Mouse (Mus musculus): Measurements from ENCODE around the gene Spdl1. TPM values are rescaled to one million over a fixed set of nuclear protein-coding genes. Genes with fewer than 3 reads are reported as not detected.
"Not testable (repeated sequence)": the region's sequence is repeated elsewhere in the genome, so short reads cannot be mapped to it uniquely, and the experiment has no call there.

Gene Spdl1
- total RNA-seq, 2 experiments from 2014 or later = 0.36 to 0.90 TPM

GRCm38 (mm10) chr11:34805026-34805425, 28.4 kb downstream of the Spdl1 start:
- DNase-seq (ENCODE audit: low spot score in 2 of 2) = not testable (repeated sequence)

GRCm38 (mm10) chr11:34798066-34798465, 35.4 kb downstream of the Spdl1 start:
- not testable (repeated sequence) for DNase-seq (ENCODE audit: low spot score in 2 of 2)

GRCm38 (mm10) chr11:34796097-34796496, 37.3 kb downstream of the Spdl1 start:
- peak in 1 of 2 experiments; percentile 44 for DNase-seq (ENCODE audit: low spot score in 2 of 2)

- no peak for DNase-seq (ENCODE audit: low spot score in 2 of 2)
These were observed 41.6 kb downstream of the Spdl1 start for GRCm38 (mm10) chr11:34791872-34792271.

- DNase-seq (ENCODE audit: low spot score in 2 of 2) = no peak
These were observed 48.6 kb downstream of the Spdl1 start for GRCm38 (mm10) chr11:34784864-34785263.

DNA sequence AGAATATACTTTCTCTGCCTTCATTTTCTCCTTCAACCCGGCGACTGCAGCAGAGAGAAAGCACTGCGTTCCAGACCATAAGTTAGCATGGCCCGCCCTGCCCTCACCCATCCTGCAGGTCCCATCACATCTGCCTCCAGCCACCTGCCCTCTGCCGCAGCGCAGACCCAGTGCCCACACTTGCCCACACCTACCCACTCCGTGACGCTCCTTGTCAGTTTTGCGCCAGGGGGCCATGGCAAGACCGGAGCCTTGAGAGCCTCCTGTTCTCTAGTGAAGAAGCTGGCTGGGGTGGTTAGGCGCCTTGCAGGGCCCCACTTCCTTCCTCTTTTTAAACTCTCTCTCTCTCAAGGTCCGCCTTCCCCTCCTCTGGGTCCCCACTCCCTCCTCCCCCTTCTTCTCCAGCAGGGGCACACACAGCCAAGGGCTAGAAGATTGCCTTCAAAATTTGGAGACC, 49.8 kb downstream of the Spdl1 start, which contains the start of gene Dock2:
TSS of gene Dock2 (minus strand) at position 306 of the 457 bp plus-strand sequence.
- DNase-seq (ENCODE audit: low spot score in 2 of 2) = no peak

DNA sequence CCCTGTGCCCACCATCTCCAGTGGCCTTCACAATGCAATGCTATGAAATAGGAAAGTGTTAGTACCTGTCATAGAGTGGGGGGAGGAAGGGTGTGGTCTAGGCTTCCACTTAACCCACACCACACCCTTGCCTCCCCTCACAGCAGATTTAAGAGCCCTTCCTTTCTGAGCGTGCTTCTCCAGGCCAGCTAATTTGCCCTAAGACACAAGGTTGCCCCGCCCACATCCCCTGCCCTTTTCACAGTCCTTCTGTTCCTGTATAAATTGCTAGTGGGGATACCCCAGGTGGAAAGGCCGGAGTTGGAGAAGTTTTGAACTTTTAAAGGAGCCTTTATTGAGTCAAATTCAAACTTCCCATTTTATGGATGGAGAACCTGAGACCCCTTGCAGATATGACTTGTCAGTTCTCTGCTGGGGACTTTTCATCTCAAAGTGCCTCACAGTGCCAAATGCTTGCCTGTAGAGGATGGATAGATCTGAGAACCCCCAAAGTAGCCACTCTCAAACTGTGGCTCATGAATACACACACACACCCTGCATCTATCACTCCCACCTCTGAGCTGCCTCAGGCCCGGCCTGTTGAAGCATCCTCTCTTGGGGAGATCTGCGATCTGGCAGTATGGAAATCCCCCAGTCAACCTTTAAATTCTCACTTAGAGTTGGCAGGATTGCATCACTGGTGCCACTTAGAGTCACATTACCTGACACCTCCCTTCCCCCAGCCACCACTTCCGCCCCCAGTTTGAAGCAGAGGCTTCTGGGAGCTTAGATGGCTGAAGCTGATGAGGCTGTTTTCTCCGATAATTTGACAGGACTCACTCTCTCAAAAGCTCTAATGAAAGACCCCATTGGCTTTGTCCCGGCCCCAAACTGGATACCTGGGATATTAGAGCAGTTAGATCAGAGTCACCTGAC, 50.7 kb downstream of the Spdl1 start:
- DNase-seq (ENCODE audit: low spot score in 2 of 2) = no peak

GRCm38 (mm10) chr11:34780786-34781185, 52.7 kb downstream of the Spdl1 start:
- DNase-seq (ENCODE audit: low spot score in 2 of 2) = no peak

DNA sequence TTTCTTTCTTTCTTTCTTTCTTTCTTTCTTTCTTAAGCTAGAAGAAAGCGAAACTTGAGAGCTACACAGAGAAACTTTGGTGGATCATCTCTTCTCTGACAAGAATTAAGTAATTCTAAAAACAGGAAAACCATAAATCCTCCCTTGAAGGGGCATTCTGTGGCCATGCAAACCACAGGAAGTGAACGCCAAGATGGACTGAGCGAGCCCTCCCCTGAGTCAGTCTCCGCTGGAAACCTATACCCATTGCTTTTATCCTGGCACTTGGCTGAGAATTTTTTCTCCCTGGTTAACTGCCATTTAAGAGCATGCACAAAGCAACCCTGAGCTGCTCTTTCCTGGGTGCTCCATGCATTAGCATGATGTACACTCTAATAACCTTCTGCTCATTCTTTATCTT, 53.5 kb downstream of the Spdl1 start:
- DNase-seq (ENCODE audit: low spot score in 2 of 2) = no peak

DNA sequence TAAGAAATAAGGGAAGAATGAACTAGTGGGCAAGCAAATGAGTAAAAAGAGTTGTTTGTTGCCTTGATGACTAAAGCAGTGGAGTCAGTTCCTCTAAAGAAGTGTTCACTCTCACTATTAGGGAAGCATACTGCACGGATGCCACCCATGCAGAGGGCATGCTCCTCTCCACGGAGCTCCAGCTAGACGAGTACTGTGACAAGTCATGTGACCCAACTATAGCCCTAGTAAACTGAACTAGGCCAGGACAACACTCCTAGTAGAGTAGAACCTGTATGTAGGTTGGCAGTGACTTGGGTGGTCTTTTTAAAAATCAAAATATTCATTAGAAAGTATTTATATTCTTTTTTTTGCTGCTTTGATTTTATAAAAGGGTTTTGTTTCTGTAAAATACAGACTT, 55.1 kb downstream of the Spdl1 start:
- no peak for DNase-seq (ENCODE audit: low spot score in 2 of 2)

DNA sequence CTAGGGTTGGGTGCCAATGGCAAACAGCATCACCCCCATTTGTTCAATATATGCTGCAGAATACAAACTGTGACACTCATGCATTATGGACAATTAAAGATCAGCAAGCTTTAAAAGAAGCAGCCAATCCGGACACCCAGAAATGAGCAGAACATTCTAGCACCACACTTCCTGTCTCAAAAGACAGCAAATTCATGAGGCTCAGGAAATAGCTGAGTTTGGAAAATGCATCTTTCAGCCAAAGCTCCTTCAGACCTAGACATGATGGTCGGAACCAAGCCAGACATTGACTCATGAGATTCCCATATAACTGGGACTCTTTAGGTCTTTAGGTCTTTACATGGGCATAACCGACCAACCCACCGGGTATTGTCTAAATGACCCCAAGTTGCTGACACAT, 55.9 kb downstream of the Spdl1 start:
- DNase-seq (ENCODE audit: low spot score in 2 of 2) = no peak

GRCm38 (mm10) chr11:34776054-34776453, 57.4 kb downstream of the Spdl1 start:
- no peak for DNase-seq (ENCODE audit: low spot score in 2 of 2)

DNA sequence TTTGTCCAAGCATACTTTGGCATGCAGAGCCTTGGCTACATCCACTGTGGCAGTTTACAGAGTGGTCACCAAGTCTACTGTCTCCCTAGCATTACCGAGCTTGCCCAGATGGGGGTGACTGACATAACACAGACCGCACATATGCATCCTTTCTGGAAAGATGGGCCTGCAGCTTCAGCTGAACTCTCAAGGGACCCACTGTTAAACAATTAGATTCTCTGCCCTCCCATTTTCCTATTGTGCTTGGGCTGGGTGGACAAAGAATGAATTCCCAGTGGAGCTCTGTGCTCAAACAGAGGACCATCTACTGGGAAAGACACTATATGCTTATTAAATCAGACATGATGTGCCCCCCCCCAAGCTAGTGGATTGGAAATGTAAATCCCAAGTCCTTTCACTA, 58.8 kb downstream of the Spdl1 start:
- DNase-seq (ENCODE audit: low spot score in 2 of 2) = no peak

- DNase-seq (ENCODE audit: low spot score in 2 of 2) = no peak
These were observed 60.0 kb downstream of the Spdl1 start for GRCm38 (mm10) chr11:34773304-34773895.

GRCm38 (mm10) chr11:34771221-34771986, 62.0 kb downstream of the Spdl1 start:
- peak; percentile 54 to 69 for DNase-seq (ENCODE audit: low spot score in 2 of 2)

GRCm38 (mm10) chr11:34770666-34771065, 62.8 kb downstream of the Spdl1 start:
- no peak for DNase-seq (ENCODE audit: low spot score in 2 of 2)

GRCm38 (mm10) chr11:34769946-34770345, 63.5 kb downstream of the Spdl1 start:
- no peak for DNase-seq (ENCODE audit: low spot score in 2 of 2)

- DNase-seq (ENCODE audit: low spot score in 2 of 2) = no peak
These were observed 64.0 kb downstream of the Spdl1 start for GRCm38 (mm10) chr11:34769396-34769795.

GRCm38 (mm10) chr11:34763739-34764361, 69.6 kb downstream of the Spdl1 start:
- no peak for DNase-seq (ENCODE audit: low spot score in 2 of 2)

DNA sequence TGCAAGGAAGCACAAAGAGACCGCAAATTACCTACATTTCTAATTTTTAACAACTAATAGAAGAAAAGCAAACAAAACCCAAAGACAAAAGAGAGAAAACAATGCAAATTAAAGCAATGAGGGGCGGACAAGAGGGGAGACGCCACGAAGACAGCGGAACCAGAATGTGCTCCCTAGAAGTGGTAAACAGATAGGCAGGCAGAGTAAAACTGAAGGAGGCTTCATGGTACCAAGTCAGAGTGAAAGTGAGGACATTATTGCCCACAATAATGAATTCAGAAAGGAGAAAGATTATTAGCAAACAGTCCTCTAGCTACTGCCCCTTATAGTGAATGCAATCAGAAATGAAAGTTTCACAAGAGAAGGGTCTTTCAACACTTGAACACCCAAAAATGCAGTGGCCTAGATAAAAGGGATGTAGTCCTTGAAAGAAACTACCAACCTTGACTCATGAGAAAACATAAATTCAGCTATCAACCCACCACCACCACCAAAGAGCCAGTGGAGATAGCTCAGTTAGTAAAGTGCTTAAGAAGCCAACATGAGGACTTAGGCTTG, 70.8 kb downstream of the Spdl1 start:
- no peak for DNase-seq (ENCODE audit: low spot score in 2 of 2)

- DNase-seq (ENCODE audit: low spot score in 2 of 2) = no peak
These were observed 71.3 kb downstream of the Spdl1 start for GRCm38 (mm10) chr11:34762125-34762524.
